Mouse (Mus musculus) megakaryocyte, embryonic 14.5 days (primary cell): ENCODE results near the gene Gm2237.
"Not testable (repeated sequence)": the region's sequence is repeated elsewhere in the genome, so short reads cannot be mapped to it uniquely, and the experiment has no call there.

ENCODE experiments used
- FLI1 ChIP-seq: IDR thresholded peaks from 2 replicates; pipeline ENCODE4 v1.6.1; 2012; ENCODE audit warnings: low read length, inconsistent platforms, mixed read lengths
- GATA1 ChIP-seq: IDR thresholded peaks from 3 replicates; pipeline ENCODE4 v1.6.1; 2012; ENCODE audit warnings: mixed read lengths, low read length, inconsistent platforms, borderline replicate concordance

- TF ChIP-seq GATA1, FLI1: not testable (repeated sequence)
Observed at GRCm38 (mm10) chr14:19549863-19550262, 35.1 kb downstream of the Gm2237 start, which contains the start of gene Gm2244.
